Mouse (Mus musculus): Measurements from ENCODE around the gene Gm21969.

- TF ChIP-seq CTCF (IDR thresholded peaks at IDR 0.05; ENCODE audit: control insufficient read depth, insufficient read depth, insufficient read length), result no peak
- TF ChIP-seq FOSL1 (IDR thresholded peaks at IDR 0.05; ENCODE audit: insufficient read depth, low read length, poor library complexity, severe bottlenecking), result no peak
- no peak for TF ChIP-seq MAX (IDR thresholded peaks at IDR 0.05)
- TF ChIP-seq MYOG (IDR thresholded peaks at IDR 0.05; ENCODE audit: control insufficient read depth, extremely low read depth, insufficient read length), result no peak
- no peak for TF ChIP-seq MYOD1 (IDR thresholded peaks at IDR 0.05; ENCODE audit: control insufficient read depth, insufficient read length, low read depth)
- no peak for TF ChIP-seq USF1 (IDR thresholded peaks at IDR 0.05; ENCODE audit: low read depth)
- no peak for TF ChIP-seq CEBPB (IDR thresholded peaks at IDR 0.05; ENCODE audit: low read depth)
These were observed 21.7 kb downstream of the Gm21969 start for GRCm38 (mm10) chr4:139624706-139625105.

All from C2C12 (cell line).